Mouse (Mus musculus) cortical plate, adult 2 months (tissue): ENCODE measurements around the gene Gjb4. TPM values are rescaled to one million over a fixed set of nuclear protein-coding genes. Genes with fewer than 3 reads are reported as not detected.

ENCODE experiments used
- H3K27ac ChIP-seq: fragments of 200-500 bp; 2 replicates; pipeline ENCODE4 v1.5.1; 2012; ENCODE audit warnings: low read length, control low read depth, inconsistent platforms; ENCODE audit not compliant: insufficient read depth
- H3K4me1 ChIP-seq: fragments of 200-500 bp; 2 replicates; pipeline ENCODE4 v1.6.1; 2011; ENCODE audit warnings: low read length; ENCODE audit not compliant: control insufficient read depth, insufficient read depth
- H3K4me3 ChIP-seq: fragments of 200-500 bp; 2 replicates; pipeline ENCODE4 v1.5.1; 2011; ENCODE audit warnings: mild to moderate bottlenecking, low read length, control low read depth; ENCODE audit not compliant: insufficient read depth
- CTCF ChIP-seq: fragments of 200-500 bp; IDR thresholded peaks from 2 replicates; pipeline ENCODE4 v1.5.1; 2011; ENCODE audit warnings: mild to moderate bottlenecking, control low read depth, low read length; ENCODE audit not compliant: insufficient read depth; ENCODE audit errors: extremely low read depth
- POLR2A ChIP-seq: fragments of 200-500 bp; IDR thresholded peaks from 2 replicates; pipeline ENCODE4 v1.6.1; 2011; ENCODE audit warnings: mild to moderate bottlenecking, low read length, control low read depth; ENCODE audit not compliant: insufficient read depth; ENCODE audit errors: extremely low read depth
- polyA plus RNA-seq: library from polyadenylated mRNA; depleted of rRNA; stranded (reverse); fragments of >200 nt; gene quantifications from 2 replicates; pipeline ENCODE4 v1.2.3, GENCODE M21; 2012; rRNA removed

The Gjb4 gene
- polyA plus RNA-seq, 1 experiment: not detected

DNA sequence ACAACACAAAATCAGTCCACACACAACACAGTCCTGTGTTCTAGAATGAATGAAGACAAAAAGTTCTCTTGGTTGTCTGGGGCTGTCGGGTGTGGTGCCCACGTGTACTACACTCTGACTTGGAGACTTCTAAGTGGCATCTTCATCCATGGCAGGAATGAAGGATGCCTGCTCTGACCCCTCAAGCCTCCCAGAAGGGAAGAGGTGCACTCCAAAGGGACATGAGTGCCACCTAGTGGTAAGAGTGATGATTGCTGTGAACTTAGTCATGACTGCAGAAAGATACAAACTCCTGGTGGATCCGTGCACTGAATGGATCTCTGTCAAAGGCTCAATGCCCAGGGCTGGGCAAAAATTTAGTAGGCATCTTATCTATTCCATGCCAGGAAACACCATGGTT is 34.3 kb downstream of the Gjb4 start:
- H3K4me1 ChIP-seq: no peaks in the 10 kb centered on the region
- no peak overlapping the region for H3K27ac ChIP-seq
- no peak overlapping the region for H3K4me3 ChIP-seq
- TF ChIP-seq CTCF (peak; percentile 86), POLR2A (no peak)

DNA sequence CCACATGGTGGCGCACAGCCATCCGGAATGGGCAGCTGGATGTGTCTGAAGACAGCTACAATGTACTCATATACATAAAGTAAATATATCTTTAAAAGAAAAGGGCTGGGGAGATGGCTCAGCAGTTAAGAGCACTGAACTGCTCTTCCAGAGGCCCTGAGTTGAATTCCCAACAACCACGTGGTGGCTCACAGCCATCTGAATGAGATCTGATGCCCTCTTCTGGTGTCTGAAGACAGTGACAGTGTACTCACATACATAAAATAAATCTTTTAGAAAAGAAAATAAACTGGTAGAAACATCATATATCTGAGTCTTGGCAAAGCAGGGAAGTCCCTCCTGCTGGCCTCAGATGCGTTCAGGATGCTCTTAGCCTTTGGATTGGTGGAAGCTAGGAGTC is 36.7 kb downstream of the Gjb4 start:
- TF ChIP-seq CTCF (0 out of 2 replicates have a peak, but pooled peaks have one; percentile 20), POLR2A (no peak)
- H3K4me3 ChIP-seq: no peak overlapping the region
- H3K4me1 ChIP-seq: no peaks in the 10 kb centered on the region
- H3K27ac ChIP-seq: no peak overlapping the region

DNA sequence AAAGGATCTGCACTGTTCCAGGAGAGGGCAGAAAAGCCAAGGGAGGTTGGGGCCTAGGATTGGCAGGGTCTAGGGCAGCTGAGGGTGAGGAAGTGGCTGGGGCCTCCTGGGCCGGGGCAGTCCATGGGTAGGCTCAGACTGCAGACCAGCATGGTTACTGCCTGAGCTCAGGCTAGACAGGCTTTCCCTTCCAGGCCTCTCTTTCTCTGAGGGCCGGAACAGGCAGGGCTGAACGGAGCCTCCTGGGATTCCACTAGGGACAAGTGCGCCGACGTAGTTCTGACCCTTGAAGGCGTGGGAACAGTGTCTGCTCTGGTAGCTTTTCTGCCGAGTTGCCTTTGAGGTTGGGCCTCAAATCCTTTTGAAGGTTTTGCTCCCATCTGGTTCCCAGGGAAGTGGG is 38.1 kb downstream of the Gjb4 start:
- Histone ChIP-seq H3K4me1 (no peaks in the 10 kb centered on the region), H3K4me3 (no peak overlapping the region), H3K27ac (no peak overlapping the region)
- TF ChIP-seq CTCF (no peak), POLR2A (no peak)

DNA sequence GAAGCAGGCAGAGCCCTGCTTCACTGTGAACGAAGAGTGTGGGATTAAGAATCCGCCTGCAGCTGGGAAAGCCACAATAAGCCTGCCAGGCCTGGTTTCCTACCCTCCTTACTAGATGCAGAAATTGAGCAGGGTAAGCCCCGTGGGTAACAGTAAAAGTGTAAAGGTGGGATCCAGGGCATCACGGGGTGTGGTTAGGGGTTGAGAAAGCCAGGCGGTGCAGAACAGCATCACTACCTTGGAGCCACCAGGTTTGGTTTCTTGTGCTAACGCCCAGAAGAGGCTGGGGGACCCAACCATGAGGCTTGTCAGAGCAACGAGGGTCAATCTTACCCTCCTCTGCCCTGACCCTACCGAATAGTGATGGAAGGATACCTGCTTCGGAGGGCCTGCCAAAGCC is 39.3 kb downstream of the Gjb4 start:
- H3K4me1 ChIP-seq: no peaks in the 10 kb centered on the region
- TF ChIP-seq CTCF: no peak
- TF ChIP-seq POLR2A: no peak
- no peak overlapping the region for H3K27ac ChIP-seq
- no peak overlapping the region; the same call in 1 of the 2 replicates for H3K4me3 ChIP-seq

DNA sequence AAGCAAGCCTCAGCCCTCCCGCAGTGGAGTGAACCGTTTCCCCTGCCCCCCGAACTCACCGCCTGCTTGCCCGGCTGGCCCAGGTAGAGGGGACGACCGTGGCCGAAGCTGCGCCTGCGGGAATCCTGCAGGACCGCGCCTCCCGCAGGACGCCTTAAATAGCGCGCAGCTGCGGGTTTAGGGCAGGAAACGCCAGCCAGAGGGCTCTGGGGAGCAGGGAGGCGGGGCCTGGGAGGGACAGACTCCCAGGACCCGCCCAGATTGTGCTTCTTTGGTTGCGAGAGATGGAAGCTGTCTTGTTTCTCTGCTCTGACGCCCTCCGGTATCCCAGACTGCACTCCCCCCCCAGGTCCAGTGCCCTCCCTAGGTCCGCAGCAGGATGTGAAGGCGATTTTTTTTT is 40.0 kb downstream of the Gjb4 start, which contains the start of gene Gja4:
Gene Gja4, minus strand, starts transcription at position 179 of the 400 bp plus-strand sequence.
- no peaks in the 10 kb centered on the region for H3K4me1 ChIP-seq
- TF ChIP-seq CTCF: 0 out of 2 replicates have a peak, but pooled peaks have one; percentile 3
- 0 out of 2 replicates have a peak, but pooled peaks have one; percentile 40 for TF ChIP-seq POLR2A
- peak within 1 kb of the TSS; percentile 41 for H3K4me3 ChIP-seq
- H3K27ac ChIP-seq: no peak within 1 kb of the TSS

DNA sequence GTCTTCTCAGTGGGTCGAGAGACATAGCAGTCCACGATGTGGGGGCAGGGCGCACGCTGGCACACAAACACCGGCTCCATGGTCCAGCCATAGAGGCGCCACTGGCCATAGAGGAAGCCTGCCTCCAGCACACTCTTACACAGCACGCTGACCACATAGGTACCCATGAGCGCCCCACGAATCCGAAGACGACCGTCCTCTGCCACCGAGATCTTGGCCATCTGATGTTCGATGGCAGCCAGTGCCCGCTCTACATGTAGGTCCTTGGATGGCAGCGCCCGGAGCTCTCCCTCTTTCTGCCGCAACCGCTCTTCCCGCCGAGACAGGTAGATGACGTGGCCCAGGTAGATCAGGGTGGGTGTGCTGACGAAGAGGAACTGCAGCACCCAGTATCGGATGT is 41.5 kb downstream of the Gjb4 start:
- no peaks in the 10 kb centered on the region for H3K4me1 ChIP-seq
- no peak overlapping the region for H3K4me3 ChIP-seq
- no peak overlapping the region for H3K27ac ChIP-seq
- TF ChIP-seq CTCF: no peak
- no peak for TF ChIP-seq POLR2A

DNA sequence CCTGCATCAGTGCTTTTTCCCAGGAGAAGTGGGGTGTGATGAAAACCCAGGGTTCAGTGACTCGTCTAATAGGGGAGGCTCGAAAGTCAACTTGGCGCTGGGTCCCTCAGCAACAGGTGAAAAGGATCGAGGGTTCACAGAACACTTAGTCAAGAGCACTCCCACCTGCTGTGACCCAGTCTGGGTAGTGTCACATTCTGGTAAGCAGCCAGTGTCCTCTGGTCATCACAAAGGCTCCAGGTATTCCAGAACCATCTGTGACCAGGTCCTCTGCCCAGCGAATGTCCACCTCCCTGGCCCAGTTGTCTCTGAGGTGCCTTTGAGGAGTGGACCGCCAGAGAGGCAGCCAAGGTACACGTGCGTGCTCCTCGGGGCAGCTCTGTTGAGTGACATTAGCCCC is 42.3 kb downstream of the Gjb4 start:
- TF ChIP-seq POLR2A (no peak), CTCF (no peak)
- Histone ChIP-seq H3K27ac (no peak overlapping the region), H3K4me1 (no peaks in the 10 kb centered on the region), H3K4me3 (no peak overlapping the region)

DNA sequence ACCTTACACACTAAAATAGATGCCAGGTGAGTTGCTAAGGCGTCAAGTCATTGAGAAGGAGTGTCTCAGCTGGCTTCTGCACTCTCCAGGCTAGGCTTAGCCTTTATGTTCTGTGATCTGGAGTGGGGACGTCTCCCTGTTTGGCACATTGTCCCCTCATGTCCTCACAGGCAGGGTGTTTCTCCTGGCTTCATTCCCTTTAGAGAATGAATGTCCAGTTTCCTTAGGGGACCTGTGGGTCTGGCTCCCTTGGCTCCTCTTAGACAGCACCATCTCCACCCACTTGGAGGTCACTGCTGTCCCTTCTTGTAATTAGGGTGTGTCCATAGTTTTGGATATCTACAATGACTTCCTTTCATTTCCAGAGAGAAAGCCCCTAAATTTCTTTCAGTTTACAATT is 47.0 kb downstream of the Gjb4 start:
- H3K4me1 ChIP-seq: no peaks in the 10 kb centered on the region
- H3K4me3 ChIP-seq: no peak overlapping the region
- no peak overlapping the region for H3K27ac ChIP-seq
- no peak for TF ChIP-seq POLR2A
- no peak for TF ChIP-seq CTCF

DNA sequence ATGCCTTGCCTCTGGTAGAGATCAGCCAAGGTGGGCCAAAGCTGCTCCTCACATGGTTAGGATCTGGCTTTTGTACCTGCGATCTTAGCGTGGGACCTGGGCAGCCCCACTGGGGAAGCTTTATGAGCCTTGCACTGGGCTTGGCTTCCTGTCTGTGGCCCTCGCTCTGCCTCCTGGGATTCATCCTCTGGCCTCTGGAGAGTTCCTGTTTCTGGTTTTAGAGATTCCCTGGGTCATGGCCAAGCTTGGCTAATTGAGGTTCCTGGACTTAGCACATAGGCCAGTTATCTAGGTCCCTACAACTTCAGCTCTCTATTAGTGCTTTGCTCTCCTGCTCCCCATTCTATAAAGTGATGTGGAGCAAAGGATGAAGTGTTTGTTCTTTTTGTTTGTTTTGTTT is 50.1 kb downstream of the Gjb4 start:
- H3K4me3 ChIP-seq: no peak overlapping the region
- H3K27ac ChIP-seq: no peak overlapping the region
- no peaks in the 10 kb centered on the region for H3K4me1 ChIP-seq
- TF ChIP-seq POLR2A (no peak), CTCF (no peak)

Other genes starting within 250 kb of the Gjb4 start
- 9.5 and 11.6 TPM in 2 replicates for gene Tmem35b, start 230.4 kb downstream of the Gjb4 start, polyA plus RNA-seq
- gene Dlgap3, start 184.9 kb downstream of the Gjb4 start, polyA plus RNA-seq: 222 and 224 TPM in 2 replicates
- gene Smim12, start 110.3 kb downstream of the Gjb4 start, polyA plus RNA-seq: 85.9 and 87.5 TPM in 2 replicates
- gene Gja4, start 40.0 kb downstream of the Gjb4 start, polyA plus RNA-seq: 8.5 and 9.9 TPM in 2 replicates
- gene Gjb3, start 23.2 kb downstream of the Gjb4 start, polyA plus RNA-seq: 0.04 and 0.06 TPM in 2 replicates
- not detected in 2 replicates for gene Gjb5, start 4.1 kb upstream of the Gjb4 start, polyA plus RNA-seq